Comparison of ENCODE assay signal across 8 mouse cellular contexts in the genomic region with DNA sequence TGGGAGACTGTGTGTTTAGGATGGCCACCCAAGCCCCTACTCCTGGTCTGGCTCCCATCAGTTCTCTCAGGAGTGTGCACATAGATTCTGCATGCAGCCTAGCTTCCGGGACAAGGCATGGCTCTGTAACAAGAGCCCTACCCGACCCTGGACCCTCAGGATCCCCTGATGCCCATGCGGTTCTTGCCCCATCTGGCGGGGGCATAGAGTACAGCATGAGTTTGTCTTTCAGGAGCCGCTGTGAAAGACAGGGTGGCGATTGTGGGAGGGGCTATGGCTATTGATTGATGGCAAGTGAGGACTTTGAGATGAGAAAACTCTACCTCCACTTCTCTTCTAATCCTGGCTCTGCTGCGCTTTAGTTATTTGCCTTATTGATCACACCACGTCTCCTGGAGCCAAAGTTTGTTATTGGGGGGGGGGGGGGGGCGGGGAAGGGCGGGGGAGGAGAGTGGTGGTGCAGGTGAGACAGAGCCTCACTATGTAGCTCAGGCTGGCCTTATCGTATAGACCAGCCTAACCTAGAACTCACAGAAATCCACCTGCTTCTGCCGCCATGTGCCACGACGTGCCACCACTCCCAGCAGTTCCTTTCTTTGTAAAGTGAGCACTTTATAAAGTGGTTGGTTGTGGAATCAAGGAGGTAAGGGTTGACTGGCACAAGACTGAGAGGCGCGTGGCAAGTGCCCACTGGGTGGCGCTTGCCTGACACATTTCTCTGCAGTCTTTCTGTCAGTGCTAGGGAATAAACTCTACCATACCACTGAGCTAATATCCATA. TPM values are rescaled to one million over a fixed set of nuclear protein-coding genes. Genes with fewer than 3 reads are reported as not detected.
A peak's percentile ranks its signal among the peaks of the same experiment; 100 is the strongest.
DNase-seq lines count a peak whose midpoint lies in the region; ATAC-seq and TF ChIP-seq lines count a peak whose summit lies in the region.

No protein-coding gene starts in this region.

- H3K9ac ChIP-seq in embryonic facial prominence, embryonic 12.5 days: no peak overlapping the region
- H3K9ac ChIP-seq in liver, embryonic 14.5 days (replicated peaks): no peak overlapping the region
- H3K9ac ChIP-seq in neural tube, embryonic 11.5 days (ENCODE audit: low read length): no peak overlapping the region

- H3K9me3 ChIP-seq in embryonic facial prominence, embryonic 12.5 days: no peaks in the 10 kb centered on the region
- no peaks in the 10 kb centered on the region for H3K9me3 ChIP-seq in liver, embryonic 14.5 days (ENCODE audit: control insufficient read depth, low read length)
- H3K9me3 ChIP-seq in neural tube, embryonic 11.5 days (ENCODE audit: control insufficient read depth, low read length): no peaks in the 10 kb centered on the region

- WGBS in embryonic facial prominence, embryonic 12.5 days: 7% methylated on average over 16 of the region's 17 CpGs
- 5% methylated on average over 16 of the region's 17 CpGs for WGBS in liver, embryonic 14.5 days (ENCODE audit: insufficient replicate concordance)
- WGBS in neural tube, embryonic 11.5 days: 4% methylated on average over 15 of the region's 17 CpGs

- H3K4me1 ChIP-seq in embryonic facial prominence, embryonic 12.5 days: no peaks in the 10 kb centered on the region; the same call in 1 of the 2 replicates
- no peaks in the 10 kb centered on the region for H3K4me1 ChIP-seq in liver, embryonic 14.5 days (replicated peaks; ENCODE audit: control insufficient read depth in 2 of 2, insufficient read depth in 2 of 2, low read length in 1 of 2)
- H3K4me1 ChIP-seq in neural tube, embryonic 11.5 days (ENCODE audit: control insufficient read depth, insufficient read depth, low read length): no peaks in the 10 kb centered on the region

- no peak overlapping the region for H3K4me3 ChIP-seq in embryonic facial prominence, embryonic 12.5 days
- no peak overlapping the region for H3K4me3 ChIP-seq in liver, embryonic 14.5 days (ENCODE audit: insufficient read depth in 1 of 2, low read depth in 2 of 2, low read length in 2 of 2)
- H3K4me3 ChIP-seq in neural tube, embryonic 11.5 days (ENCODE audit: low read depth, low read length): no peak overlapping the region

- peak; percentile 73 for TF ChIP-seq CTCF in liver, embryonic 14.5 days (IDR thresholded peaks at IDR 0.05; ENCODE audit: low read depth)

- H3K27me3 ChIP-seq in embryonic facial prominence, embryonic 12.5 days: no peaks in the 10 kb centered on the region
- no peaks in the 10 kb centered on the region for H3K27me3 ChIP-seq in liver, embryonic 14.5 days (ENCODE audit: control insufficient read depth, insufficient read depth, low read length)
- H3K27me3 ChIP-seq in neural tube, embryonic 11.5 days (ENCODE audit: control insufficient read depth, insufficient read depth, low read length): no peaks in the 10 kb centered on the region

- no peak for TF ChIP-seq EP300 in liver, embryonic 14.5 days (IDR thresholded peaks at IDR 0.05; ENCODE audit: low read depth)

- ATAC-seq in CD4-positive, CD25-positive, alpha-beta regulatory T cell, adult 4 months: peak; percentile 82
- ATAC-seq in embryonic facial prominence, embryonic 12.5 days (ENCODE audit: insufficient number of reproducible peaks, insufficient read depth, low FRiP score, low TSS enrichment): peak; percentile 74; the same call in 1 of the 2 replicates
- peak; percentile 77 for ATAC-seq in liver, embryonic 14.5 days (ENCODE audit: insufficient read depth)
- ATAC-seq in neural tube, embryonic 11.5 days (ENCODE audit: insufficient read depth, low FRiP score, low TSS enrichment): peak; percentile 70

- no peak overlapping the region for H3K27ac ChIP-seq in embryonic facial prominence, embryonic 12.5 days
- no peak overlapping the region for H3K27ac ChIP-seq in liver, embryonic 14.5 days
- no peak overlapping the region for H3K27ac ChIP-seq in neural tube, embryonic 11.5 days (ENCODE audit: low read depth, low read length)

- peak; percentile 80 for DNase-seq in adrenal gland, postnatal 14 days
- DNase-seq in heart, postnatal 10 days: peak; percentile 49 to 61
- peak; percentile 83 to 90 for DNase-seq in kidney, postnatal 4 days
- peak; percentile 38 to 42 (median 42) for DNase-seq in liver, embryonic 14.5 days (ENCODE audit: low read depth in 3 of 3, low spot score in 3 of 3)
- peak; percentile 68 for DNase-seq in neural tube, embryonic 11.5 days (ENCODE audit: low spot score)
- DNase-seq in thymus, adult 18-20 months: peak; percentile 52 to 59

- intact Hi-C loops in heart, postnatal 10 days (cut with DNase I): loop anchor here (1.0 to 2.0 kb wide), 2 partner anchors 60 to 134 kb away; a partner anchor contains a TSS

- H3K36me3 ChIP-seq in embryonic facial prominence, embryonic 12.5 days: peaks cover 3% of the 10 kb centered on the region; the same call in 1 of the 2 replicates
- no peaks in the 10 kb centered on the region for H3K36me3 ChIP-seq in liver, embryonic 14.5 days (replicated peaks; ENCODE audit: control insufficient read depth, insufficient read depth, low read depth)
- H3K36me3 ChIP-seq in neural tube, embryonic 11.5 days (ENCODE audit: control insufficient read depth, insufficient read depth, low read length): no peaks in the 10 kb centered on the region; the same call in 1 of the 2 replicates

- no peak overlapping the region; the same call in 1 of the 2 replicates for H3K4me2 ChIP-seq in embryonic facial prominence, embryonic 12.5 days (replicated peaks)
- H3K4me2 ChIP-seq in liver, embryonic 14.5 days (ENCODE audit: low read depth): peak overlapping the region; percentile 40
- no peak overlapping the region for H3K4me2 ChIP-seq in neural tube, embryonic 11.5 days (ENCODE audit: low read depth)

RNA-seq across cellular contexts. Expression of a gene that starts 14.5 kb away (rescaled TPM):
- polyA plus RNA-seq in CD4-positive, CD25-positive, alpha-beta regulatory T cell, adult 4 months (2017; shearing (Covaris generic)): 100 to 1,000 TPM; 181 to 256 TPM
- total RNA-seq in adrenal gland, postnatal 14 days (2021): 75.0 and 75.8 TPM in 2 replicates
- 261 and 279 TPM in 2 replicates for polyA plus RNA-seq in embryonic facial prominence, embryonic 12.5 days (2016; fragmentation: Nextera tagmentation; extraction: Ambion mirVana)
- total RNA-seq in heart, postnatal 10 days (2021): 10 to 100 TPM; 50.4 to 53.8 TPM
- 22.7 and 37.6 TPM in 2 replicates for polyA plus RNA-seq in liver, embryonic 14.5 days (2012; rRNA removed)
- 99.8 and 102 TPM in 2 replicates for polyA plus RNA-seq in liver, embryonic 14.5 days (2014; fragmentation: Nextera tagmentation; extraction: Ambion mirVana)
- polyA plus RNA-seq in neural tube, embryonic 11.5 days (2014; fragmentation: Nextera tagmentation; extraction: Ambion mirVana): 281 and 285 TPM in 2 replicates

RNA-seq across cellular contexts. Expression of a gene that starts 41.3 kb away (rescaled TPM):
- polyA plus RNA-seq in CD4-positive, CD25-positive, alpha-beta regulatory T cell, adult 4 months (2017; shearing (Covaris generic)): 10 to 100 TPM; 22.2 to 30.2 TPM
- total RNA-seq in adrenal gland, postnatal 14 days (2021): 87.3 and 89.3 TPM in 2 replicates
- polyA plus RNA-seq in embryonic facial prominence, embryonic 12.5 days (2016; fragmentation: Nextera tagmentation; extraction: Ambion mirVana): 80.4 and 82.0 TPM in 2 replicates
- 10 to 100 TPM; 77.1 to 77.2 TPM for total RNA-seq in heart, postnatal 10 days (2021)
- polyA plus RNA-seq in liver, embryonic 14.5 days (2012; rRNA removed): 15.4 and 24.3 TPM in 2 replicates
- polyA plus RNA-seq in liver, embryonic 14.5 days (2014; fragmentation: Nextera tagmentation; extraction: Ambion mirVana): 38.8 and 39.8 TPM in 2 replicates
- 76.3 and 81.2 TPM in 2 replicates for polyA plus RNA-seq in neural tube, embryonic 11.5 days (2014; fragmentation: Nextera tagmentation; extraction: Ambion mirVana)
